Mouse (Mus musculus): ENCODE data around the gene Rtca. TPM values are rescaled to one million over a fixed set of nuclear protein-coding genes. Genes with fewer than 3 reads are reported as not detected.

Gene Rtca
- polyA plus RNA-seq (2015; fragmentation: Nextera tagmentation; extraction: Ambion mirVana), result 112 and 115 TPM in 2 replicates

DNA sequence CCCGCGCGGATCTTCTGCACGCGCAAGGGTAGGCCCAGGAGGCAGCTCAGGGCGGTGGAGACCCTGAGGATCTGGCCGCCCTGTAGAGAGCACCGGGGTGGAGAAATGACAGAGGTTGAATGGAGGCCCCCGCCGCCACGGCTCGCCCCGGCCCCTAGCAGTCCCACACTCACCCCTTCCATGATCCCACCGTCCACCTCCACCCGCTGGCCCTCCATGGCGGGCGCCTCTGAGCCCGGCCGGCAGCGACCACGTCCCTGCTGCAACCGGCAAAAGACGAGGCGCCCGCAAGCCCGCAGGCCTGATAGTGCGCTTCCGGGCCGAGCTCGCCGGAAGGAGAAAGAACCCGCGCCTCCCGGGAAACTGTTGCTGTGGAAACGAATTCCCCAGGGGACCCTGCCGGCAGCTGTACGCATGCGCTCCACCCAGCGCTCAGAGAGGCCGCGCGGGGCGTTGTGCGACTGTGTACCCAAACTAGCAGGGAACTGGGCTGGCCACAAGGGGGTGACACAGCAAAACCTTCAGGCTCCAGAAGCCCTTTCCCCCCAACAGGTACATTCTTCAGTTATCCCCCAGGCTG, at the start of gene Rtca:
Gene Rtca, minus strand, starts transcription at position 437 of the 580 bp plus-strand sequence.
- peak; percentile 95 for ATAC-seq (replicated peaks)
- Histone ChIP-seq H3K4me3 (peak within 1 kb of the TSS; percentile 86), H3K27me3 (replicated peaks) (no peaks in the 10 kb centered on the region), H3K4me2 (peak within 1 kb of the TSS; percentile 62), H3K9ac (peak within 1 kb of the TSS; percentile 70), H3K27ac (peak within 1 kb of the TSS; percentile 82), H3K4me1 (peaks cover 24% of the 10 kb centered on the region), H3K36me3 (replicated peaks) (peaks cover 16% of the 10 kb centered on the region; the same call in 1 of the 2 replicates), H3K9me3 (no peaks in the 10 kb centered on the region)
- under 1% methylated on average over 41 of the region's 44 CpGs for WGBS

DNA sequence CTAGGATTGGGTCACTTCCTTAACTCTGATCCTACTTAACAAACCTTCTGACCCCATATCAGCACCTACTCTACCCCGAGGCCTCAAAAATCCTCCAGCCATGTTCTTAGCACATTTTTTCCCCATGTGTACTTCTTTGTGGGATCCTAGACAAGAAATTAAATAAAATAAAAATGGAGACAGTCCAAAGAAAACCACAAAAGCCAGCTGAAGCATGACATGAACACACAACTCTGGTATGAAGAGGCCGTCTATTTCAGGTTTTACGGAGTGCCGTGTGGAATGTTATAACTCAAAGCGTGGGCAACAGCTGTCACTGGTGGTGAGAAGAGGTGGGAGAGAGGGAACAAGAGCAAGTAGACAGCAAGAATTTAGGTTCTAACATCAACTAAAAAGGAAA, 43.4 kb upstream of the Rtca start:
- no peaks in the 10 kb centered on the region for H3K4me1 ChIP-seq
- no peak overlapping the region for H3K27ac ChIP-seq
- H3K4me2 ChIP-seq, result no peak overlapping the region
- H3K27me3 ChIP-seq (replicated peaks), result no peaks in the 10 kb centered on the region
- H3K9ac ChIP-seq, result no peak overlapping the region
- no peak overlapping the region for H3K4me3 ChIP-seq
- no peaks in the 10 kb centered on the region for H3K9me3 ChIP-seq
- 98% methylated on average over 5 of the region's 5 CpGs for WGBS
- peaks cover 14% of the 10 kb centered on the region; the same call in 1 of the 2 replicates for H3K36me3 ChIP-seq (replicated peaks)
- no peak for ATAC-seq (replicated peaks)

DNA sequence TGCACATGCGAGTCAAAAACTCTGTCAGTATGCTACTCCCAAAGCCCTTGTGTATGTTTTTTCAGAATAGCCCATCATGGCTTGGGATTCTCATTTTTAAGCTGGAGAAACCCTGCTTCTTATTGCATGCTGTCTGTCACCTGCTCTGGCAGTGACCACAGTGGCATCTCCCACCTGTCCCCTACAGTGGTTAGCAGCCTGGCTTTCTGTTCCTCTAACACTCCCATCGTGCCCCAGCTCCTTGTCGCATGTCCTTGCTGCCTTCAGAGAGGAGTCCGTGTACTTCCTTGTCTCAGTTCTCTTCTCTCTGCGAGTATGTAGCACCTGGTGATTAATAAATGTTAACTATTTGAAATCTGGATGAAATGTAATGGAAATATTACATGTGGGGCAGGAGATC, 39.4 kb upstream of the Rtca start:
- Histone ChIP-seq H3K4me3 (no peak overlapping the region), H3K9me3 (no peaks in the 10 kb centered on the region), H3K27me3 (replicated peaks) (no peaks in the 10 kb centered on the region), H3K9ac (no peak overlapping the region), H3K27ac (no peak overlapping the region), H3K4me2 (no peak overlapping the region), H3K36me3 (replicated peaks) (peaks cover 30% of the 10 kb centered on the region; the same call in 1 of the 2 replicates), H3K4me1 (no peaks in the 10 kb centered on the region)
- 93% methylated on average over 5 of the region's 5 CpGs for WGBS
- no peak for ATAC-seq (replicated peaks)

DNA sequence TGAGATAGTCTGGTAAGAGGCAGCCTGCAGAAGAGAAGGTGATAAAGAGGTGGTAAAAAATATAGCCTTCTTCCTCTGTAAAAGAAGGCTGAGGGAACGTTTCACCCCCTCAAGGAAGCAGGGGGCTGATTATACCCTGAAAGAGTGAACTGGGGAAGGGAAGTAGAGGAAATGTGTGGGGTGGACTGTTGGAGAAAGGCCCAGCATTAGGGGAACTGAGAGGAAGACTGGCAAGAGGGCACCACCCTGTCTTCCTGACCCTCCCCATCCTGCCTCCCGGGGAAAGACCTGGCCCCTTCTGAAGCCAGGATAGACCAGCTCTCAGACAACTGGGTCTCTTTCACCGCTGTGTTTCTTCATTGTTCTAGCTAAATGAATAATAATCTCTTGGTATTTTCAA, 34.5 kb upstream of the Rtca start:
- H3K36me3 ChIP-seq (replicated peaks), result peaks cover 27% of the 10 kb centered on the region; the same call in 1 of the 2 replicates
- no peaks in the 10 kb centered on the region for H3K27me3 ChIP-seq (replicated peaks)
- H3K9ac ChIP-seq, result no peak overlapping the region
- H3K4me2 ChIP-seq, result no peak overlapping the region
- H3K27ac ChIP-seq, result no peak overlapping the region
- no peaks in the 10 kb centered on the region for H3K4me1 ChIP-seq
- 84% methylated on average over 3 of the region's 3 CpGs for WGBS
- ATAC-seq (replicated peaks), result no peak
- no peak overlapping the region for H3K4me3 ChIP-seq
- H3K9me3 ChIP-seq, result no peaks in the 10 kb centered on the region

DNA sequence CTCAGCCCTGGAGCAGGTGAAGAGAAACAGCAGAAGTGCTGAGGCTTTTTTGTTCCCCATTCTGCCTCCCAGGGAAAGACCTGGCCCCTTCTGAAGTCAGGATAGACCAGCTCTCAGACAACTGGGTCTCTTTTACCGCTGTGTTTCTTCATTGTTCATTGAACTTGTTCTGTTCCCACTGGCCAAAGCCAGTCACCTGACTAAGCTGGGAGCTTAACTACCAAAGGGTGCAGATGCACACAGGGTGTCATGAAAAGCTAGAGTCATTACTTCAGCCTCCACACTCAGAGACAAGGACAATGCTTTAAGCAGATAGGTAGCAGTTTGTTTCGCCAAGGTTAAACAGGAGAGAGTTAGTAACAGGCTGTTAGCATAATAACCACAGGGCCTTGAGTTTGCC, 34.1 kb upstream of the Rtca start:
- no peaks in the 10 kb centered on the region for H3K4me1 ChIP-seq
- H3K27ac ChIP-seq, result no peak overlapping the region
- no peak for ATAC-seq (replicated peaks)
- no peak overlapping the region for H3K4me3 ChIP-seq
- H3K9ac ChIP-seq, result no peak overlapping the region
- H3K27me3 ChIP-seq (replicated peaks), result no peaks in the 10 kb centered on the region
- no peak overlapping the region for H3K4me2 ChIP-seq
- H3K9me3 ChIP-seq, result no peaks in the 10 kb centered on the region
- WGBS, result 92% methylated on average over 2 of the region's 2 CpGs
- peaks cover 27% of the 10 kb centered on the region; the same call in 1 of the 2 replicates for H3K36me3 ChIP-seq (replicated peaks)

DNA sequence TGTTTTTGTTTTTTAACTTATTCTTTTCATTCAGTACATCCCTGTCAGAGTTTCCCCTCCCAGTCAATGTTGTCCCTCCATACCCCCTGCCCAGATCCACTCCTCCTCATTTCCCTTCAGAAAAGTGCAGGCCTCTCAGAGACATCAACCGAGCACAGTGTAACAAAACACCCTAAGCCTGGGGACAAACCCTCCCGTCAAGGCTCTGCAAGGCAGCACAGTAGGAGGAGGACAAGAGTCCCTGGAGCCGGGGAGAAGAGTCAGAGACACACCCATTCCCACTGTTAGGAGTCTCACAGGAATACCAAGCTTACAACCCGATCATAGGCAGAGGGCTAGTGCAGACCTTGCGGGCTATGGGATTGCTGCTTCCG, 29.2 kb upstream of the Rtca start:
- Histone ChIP-seq H3K9ac (no peak overlapping the region), H3K4me1 (no peaks in the 10 kb centered on the region), H3K4me2 (no peak overlapping the region), H3K9me3 (no peaks in the 10 kb centered on the region), H3K27ac (no peak overlapping the region), H3K4me3 (no peak overlapping the region), H3K36me3 (replicated peaks) (peaks cover 20% of the 10 kb centered on the region; the same call in 1 of the 2 replicates), H3K27me3 (replicated peaks) (no peaks in the 10 kb centered on the region)
- ATAC-seq (replicated peaks), result no peak
- 43% methylated on average over 6 of the region's 6 CpGs for WGBS

DNA sequence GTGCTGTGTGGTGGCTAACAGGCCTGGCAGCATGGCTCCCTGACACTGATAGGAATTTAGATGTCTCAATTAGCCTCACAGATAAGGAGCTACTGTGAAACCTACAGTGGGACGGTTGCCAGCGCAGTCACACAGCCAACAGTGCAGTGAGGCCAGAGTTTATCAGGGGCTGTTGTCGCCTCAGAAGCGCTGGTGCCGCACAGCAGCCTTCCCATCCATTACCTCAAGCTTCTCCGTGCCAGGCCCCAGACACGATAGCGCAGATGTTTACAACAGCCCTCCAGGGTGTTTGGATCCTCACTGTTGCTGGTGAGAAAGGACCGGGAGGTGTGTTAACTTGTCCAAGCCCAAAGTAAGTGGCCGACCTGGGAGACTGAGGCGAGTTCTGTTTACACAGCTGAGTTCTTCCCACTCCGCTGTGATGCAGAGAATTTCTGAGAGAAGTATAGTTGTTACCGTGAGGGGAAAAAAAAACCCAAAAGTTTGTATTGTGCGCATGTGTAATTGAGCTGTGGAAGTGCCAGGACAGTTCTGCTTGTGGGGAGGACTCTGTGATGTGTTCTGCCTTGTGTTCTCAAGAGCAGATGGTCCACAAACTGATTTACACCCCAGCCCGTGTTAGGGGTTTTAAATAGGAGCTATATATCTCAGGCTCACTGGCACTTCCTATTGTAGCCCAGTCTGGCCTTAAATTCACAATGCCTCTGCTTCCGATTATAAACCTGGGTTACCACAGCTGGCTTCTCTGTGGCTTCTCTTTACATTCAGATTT, 28.6 kb upstream of the Rtca start:
- Histone ChIP-seq H3K4me1 (no peaks in the 10 kb centered on the region), H3K27ac (no peak overlapping the region), H3K36me3 (replicated peaks) (peaks cover 20% of the 10 kb centered on the region; the same call in 1 of the 2 replicates), H3K4me3 (no peak overlapping the region), H3K4me2 (no peak overlapping the region), H3K27me3 (replicated peaks) (no peaks in the 10 kb centered on the region), H3K9ac (no peak overlapping the region), H3K9me3 (no peaks in the 10 kb centered on the region)
- no peak for ATAC-seq (replicated peaks)
- WGBS, result 72% methylated on average over 16 of the region's 16 CpGs

DNA sequence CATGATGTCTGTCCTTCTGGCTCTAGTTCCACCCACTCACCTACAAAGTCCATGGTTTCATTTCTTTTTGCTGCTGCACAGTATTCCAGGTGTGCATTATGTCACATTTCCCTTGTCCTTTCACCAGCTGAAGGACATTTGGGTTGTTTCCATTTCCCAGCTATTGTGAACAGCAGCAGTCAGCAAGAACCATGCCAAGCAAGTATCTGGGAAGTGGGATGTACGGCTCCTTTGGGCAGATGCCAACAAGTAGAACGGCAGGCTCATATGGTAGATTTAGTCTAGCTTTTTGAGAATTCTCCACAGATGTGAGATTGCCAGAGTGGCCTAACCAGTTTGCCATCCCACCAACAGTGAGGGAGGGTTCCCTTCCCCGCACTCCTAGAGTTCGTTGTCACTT, 22.8 kb upstream of the Rtca start:
- Histone ChIP-seq H3K4me1 (no peaks in the 10 kb centered on the region), H3K27ac (no peak overlapping the region), H3K9ac (no peak overlapping the region), H3K4me3 (no peak overlapping the region), H3K27me3 (replicated peaks) (no peaks in the 10 kb centered on the region), H3K9me3 (no peaks in the 10 kb centered on the region), H3K36me3 (replicated peaks) (peaks cover 12% of the 10 kb centered on the region; the same call in 1 of the 2 replicates), H3K4me2 (no peak overlapping the region)
- ATAC-seq (replicated peaks), result no peak
- 76% methylated on average over 4 of the region's 4 CpGs for WGBS

DNA sequence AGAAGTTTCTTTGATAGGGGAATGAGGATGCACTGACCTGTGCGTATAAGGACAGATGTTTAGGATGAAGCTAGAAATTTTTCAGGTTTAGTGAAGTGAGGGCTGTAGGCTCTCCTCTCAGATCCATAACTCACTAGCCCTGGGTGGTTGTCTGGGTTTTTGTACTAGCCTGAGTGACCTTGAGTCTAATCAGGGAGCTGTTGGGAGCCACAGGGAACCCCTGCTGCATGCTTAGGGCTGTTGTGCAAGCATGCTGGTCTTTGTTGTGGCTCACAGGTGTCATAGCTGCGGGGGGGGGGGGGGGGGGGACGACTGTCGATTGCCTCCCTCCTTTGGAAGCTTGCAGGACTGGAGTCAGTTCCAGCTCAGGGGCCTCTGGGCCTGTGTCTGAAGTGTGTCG, 21.7 kb upstream of the Rtca start:
- H3K36me3 ChIP-seq (replicated peaks), result 0 out of 2 replicates have a peak, but pooled peaks cover 4% of the 10 kb centered on the region
- H3K9ac ChIP-seq, result no peak overlapping the region
- ATAC-seq (replicated peaks), result no peak
- no peak overlapping the region for H3K4me3 ChIP-seq
- no peaks in the 10 kb centered on the region for H3K4me1 ChIP-seq
- no peak overlapping the region for H3K4me2 ChIP-seq
- no peaks in the 10 kb centered on the region for H3K27me3 ChIP-seq (replicated peaks)
- 59% methylated on average over 4 of the region's 5 CpGs for WGBS
- H3K9me3 ChIP-seq, result no peaks in the 10 kb centered on the region
- no peak overlapping the region for H3K27ac ChIP-seq

DNA sequence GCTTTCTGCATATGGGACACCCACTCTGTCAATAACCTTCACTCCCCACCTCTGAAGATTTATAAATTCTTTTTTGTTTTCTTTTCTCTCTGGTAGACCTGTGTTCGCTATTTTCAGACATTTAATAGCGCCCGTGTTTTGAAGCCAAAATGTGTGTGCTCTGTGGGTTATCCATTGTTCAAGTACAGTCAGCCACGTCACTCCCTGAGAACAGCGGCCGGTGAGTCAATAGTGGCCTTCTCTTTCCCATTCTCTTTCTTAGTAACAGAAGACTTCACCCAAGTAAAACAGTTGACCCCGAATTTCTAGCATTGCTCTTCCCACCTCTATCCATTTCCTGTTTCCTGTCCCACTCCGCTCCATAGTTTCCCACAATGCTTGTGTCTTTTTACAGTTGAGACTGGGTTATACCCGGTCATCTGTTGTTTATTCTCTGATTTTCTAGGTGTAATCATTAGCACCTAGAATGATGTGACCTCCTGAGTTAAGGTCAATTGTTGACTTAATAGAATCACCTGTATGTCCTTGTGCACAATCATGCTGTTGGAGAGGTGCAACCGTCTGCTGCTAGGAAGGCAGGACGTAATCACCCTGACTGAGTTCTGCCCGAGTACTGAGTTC, 12.2 kb upstream of the Rtca start:
- Histone ChIP-seq H3K9me3 (no peaks in the 10 kb centered on the region), H3K27ac (no peak overlapping the region), H3K36me3 (replicated peaks) (no peaks in the 10 kb centered on the region), H3K4me3 (no peak overlapping the region), H3K9ac (no peak overlapping the region), H3K4me2 (no peak overlapping the region), H3K27me3 (replicated peaks) (no peaks in the 10 kb centered on the region), H3K4me1 (no peaks in the 10 kb centered on the region)
- 77% methylated on average over 12 of the region's 12 CpGs for WGBS
- ATAC-seq (replicated peaks), result no peak

DNA sequence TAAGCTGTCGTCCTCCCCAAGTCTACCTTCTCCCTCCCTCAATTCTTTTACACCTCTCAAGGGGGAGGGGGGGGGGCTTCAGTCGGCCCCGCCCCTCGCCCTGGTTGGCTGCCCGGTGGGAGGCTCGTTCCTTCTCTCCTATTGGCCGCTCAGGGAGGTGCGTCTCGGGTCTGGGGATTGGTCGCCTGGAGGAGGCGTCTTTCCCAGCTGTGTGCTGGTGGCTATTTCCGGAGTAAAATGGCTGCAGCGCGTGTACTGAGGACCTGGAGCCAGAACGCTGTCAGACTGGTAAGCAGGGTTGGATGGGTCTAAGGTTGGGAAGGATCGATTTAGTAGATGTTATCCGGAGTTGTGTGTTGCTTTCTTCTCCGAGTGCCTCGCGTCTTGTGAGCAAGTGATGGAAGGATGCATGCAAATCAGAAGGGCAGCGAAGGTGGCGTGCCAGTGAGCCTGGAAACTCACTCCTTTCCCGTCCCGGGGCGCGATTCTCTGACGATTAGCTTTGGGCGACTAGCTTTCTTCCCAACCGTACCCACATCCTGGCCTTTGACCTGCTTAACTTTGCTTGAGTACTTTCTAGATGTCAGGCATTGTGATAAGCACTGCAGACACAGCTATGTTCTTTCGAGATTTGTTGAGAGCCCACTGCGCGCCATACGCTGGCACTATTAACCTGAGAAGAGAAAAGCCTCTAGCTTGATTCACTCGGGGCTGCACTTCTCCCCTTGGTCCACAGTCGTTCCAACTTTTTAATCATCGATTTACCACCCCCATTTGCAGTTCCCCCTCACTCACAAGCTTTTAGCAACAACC, 5.1 kb upstream of the Rtca start, which contains the start of gene Dbt:
Gene Dbt, plus strand, starts transcription at position 167 of the 813 bp plus-strand sequence.
- under 1% methylated on average over 36 of the region's 36 CpGs for WGBS
- H3K4me3 ChIP-seq, result peak within 1 kb of the TSS; percentile 68

More for the DNA sequence above, 5.1 kb upstream of the Rtca start, which contains the start of gene Dbt:
- peak within 1 kb of the TSS; percentile 68 for H3K4me2 ChIP-seq
- ATAC-seq (replicated peaks), result peak; percentile 96
- peak within 1 kb of the TSS; percentile 63 for H3K9ac ChIP-seq
- H3K4me1 ChIP-seq, result peaks cover 17% of the 10 kb centered on the region
- no peaks in the 10 kb centered on the region for H3K27me3 ChIP-seq (replicated peaks)
- no peaks in the 10 kb centered on the region for H3K36me3 ChIP-seq (replicated peaks)
- peak within 1 kb of the TSS; percentile 69 for H3K27ac ChIP-seq
- H3K9me3 ChIP-seq, result no peaks in the 10 kb centered on the region

Data from midbrain, embryonic 15.5 days (tissue).